Mouse (Mus musculus): ENCODE results near the gene Gstt1.
"Not testable (repeated sequence)": the region's sequence is repeated elsewhere in the genome, so short reads cannot be mapped to it uniquely, and the experiment has no call there.

Gstt1 gene

GRCm38 (mm10) chr10:75818641-75819040 lies 20.3 kb upstream of the Gstt1 start:
- no peak for DNase-seq (ENCODE audit: extremely low spot score, low read depth, low spot score)

GRCm38 (mm10) chr10:75804217-75804616 lies 5.8 kb upstream of the Gstt1 start:
- no peak for DNase-seq (ENCODE audit: extremely low spot score, low read depth, low spot score)

- DNase-seq (ENCODE audit: extremely low spot score, low read depth, low spot score): no peak
Measured at GRCm38 (mm10) chr10:75797619-75798175, 687 bp downstream of the Gstt1 start.

- no peak for DNase-seq (ENCODE audit: extremely low spot score, low read depth, low spot score)
Measured at GRCm38 (mm10) chr10:75796731-75797516, 1.5 kb downstream of the Gstt1 start.

GRCm38 (mm10) chr10:75794880-75795279 lies 3.5 kb downstream of the Gstt1 start:
- DNase-seq (ENCODE audit: extremely low spot score, low read depth, low spot score): no peak

- no peak for DNase-seq (ENCODE audit: extremely low spot score, low read depth, low spot score)
Measured at GRCm38 (mm10) chr10:75790773-75791172, 7.6 kb downstream of the Gstt1 start.

- DNase-seq (ENCODE audit: extremely low spot score, low read depth, low spot score): no peak
Measured at GRCm38 (mm10) chr10:75789841-75790240, 8.5 kb downstream of the Gstt1 start.

- no peak for DNase-seq (ENCODE audit: extremely low spot score, low read depth, low spot score)
Measured at GRCm38 (mm10) chr10:75789081-75789735, 9.2 kb downstream of the Gstt1 start.

- DNase-seq (ENCODE audit: extremely low spot score, low read depth, low spot score): no peak
Measured at GRCm38 (mm10) chr10:75788277-75788676, 10.1 kb downstream of the Gstt1 start.

GRCm38 (mm10) chr10:75785442-75785841 lies 12.9 kb downstream of the Gstt1 start:
- no peak for DNase-seq (ENCODE audit: extremely low spot score, low read depth, low spot score)

GRCm38 (mm10) chr10:75780769-75781578 lies 17.4 kb downstream of the Gstt1 start, which contains the start of the genes Gm20441 and Gstt3:
Gene Gm20441, minus strand, starts transcription at chr10:75780954.
Gene Gstt3, minus strand, starts transcription at chr10:75781414.
- no peak for DNase-seq (ENCODE audit: extremely low spot score, low read depth, low spot score)

GRCm38 (mm10) chr10:75779206-75780174 lies 18.9 kb downstream of the Gstt1 start:
- no peak for DNase-seq (ENCODE audit: extremely low spot score, low read depth, low spot score)

GRCm38 (mm10) chr10:75777885-75778284 lies 20.5 kb downstream of the Gstt1 start:
- no peak for DNase-seq (ENCODE audit: extremely low spot score, low read depth, low spot score)

GRCm38 (mm10) chr10:75776562-75776961 lies 21.8 kb downstream of the Gstt1 start:
- DNase-seq (ENCODE audit: extremely low spot score, low read depth, low spot score): no peak

- no peak for DNase-seq (ENCODE audit: extremely low spot score, low read depth, low spot score)
Measured at GRCm38 (mm10) chr10:75774587-75774986, 23.8 kb downstream of the Gstt1 start.

GRCm38 (mm10) chr10:75774102-75774501 lies 24.3 kb downstream of the Gstt1 start:
- no peak for DNase-seq (ENCODE audit: extremely low spot score, low read depth, low spot score)

- DNase-seq (ENCODE audit: extremely low spot score, low read depth, low spot score): no peak
Measured at GRCm38 (mm10) chr10:75772795-75773664, 25.4 kb downstream of the Gstt1 start, which contains the start of gene Ddt. Gene Ddt, minus strand, starts transcription at chr10:75773414.

GRCm38 (mm10) chr10:75767756-75768155 lies 30.6 kb downstream of the Gstt1 start:
- not testable (repeated sequence) for DNase-seq (ENCODE audit: extremely low spot score, low read depth, low spot score)

- no peak for DNase-seq (ENCODE audit: extremely low spot score, low read depth, low spot score)
Measured at GRCm38 (mm10) chr10:75766856-75767255, 31.5 kb downstream of the Gstt1 start.
